Mouse (Mus musculus) spleen, postnatal 36 days (tissue): ENCODE data around the gene Ppara.
A peak's percentile ranks its signal among the peaks of the same experiment; 100 is the strongest.

Experiments
- DNase-seq, 2 experiments: peaks; one replicate each; pipeline ENCODE4 v3.0.0; 2022; ENCODE audit warnings: low spot score in 2 of 2, mixed read lengths in 1 of 2

Gene Ppara

GRCm38 (mm10) chr15:85705013-85705528, 29.7 kb upstream of the Ppara start:
- DNase-seq, result no peak

GRCm38 (mm10) chr15:85705566-85706332, 29.0 kb upstream of the Ppara start:
- DNase-seq, result no peak

GRCm38 (mm10) chr15:85706527-85706926, 28.3 kb upstream of the Ppara start:
- no peak for DNase-seq

- DNase-seq, result no peak
Observed at GRCm38 (mm10) chr15:85707017-85707416, 27.8 kb upstream of the Ppara start.

GRCm38 (mm10) chr15:85707458-85708030, 27.2 kb upstream of the Ppara start:
- DNase-seq, result no peak

- no peak for DNase-seq
Observed at GRCm38 (mm10) chr15:85708217-85708616, 26.6 kb upstream of the Ppara start.

- no peak for DNase-seq
Observed at GRCm38 (mm10) chr15:85708843-85709242, 25.9 kb upstream of the Ppara start.

GRCm38 (mm10) chr15:85709268-85709973, 25.4 kb upstream of the Ppara start:
- peak; percentile 60 to 71 for DNase-seq

- peak; percentile 45 to 61 for DNase-seq
Observed at GRCm38 (mm10) chr15:85710179-85710578, 24.6 kb upstream of the Ppara start.

- DNase-seq, result no peak
Observed at GRCm38 (mm10) chr15:85710641-85711580, 23.9 kb upstream of the Ppara start.

GRCm38 (mm10) chr15:85712565-85713168, 22.1 kb upstream of the Ppara start:
- DNase-seq, result no peak

- no peak for DNase-seq
Observed at GRCm38 (mm10) chr15:85713417-85713816, 21.4 kb upstream of the Ppara start.

- no peak for DNase-seq
Observed at GRCm38 (mm10) chr15:85715059-85715458, 19.7 kb upstream of the Ppara start.

- peak; percentile 61 to 70 for DNase-seq
Observed at GRCm38 (mm10) chr15:85716045-85716444, 18.7 kb upstream of the Ppara start.

GRCm38 (mm10) chr15:85716591-85716990, 18.2 kb upstream of the Ppara start:
- DNase-seq, result no peak

GRCm38 (mm10) chr15:85717008-85717407, 17.8 kb upstream of the Ppara start:
- DNase-seq, result no peak

GRCm38 (mm10) chr15:85717800-85718199, 17.0 kb upstream of the Ppara start:
- DNase-seq, result no peak

GRCm38 (mm10) chr15:85719017-85719416, 15.8 kb upstream of the Ppara start:
- no peak for DNase-seq

- DNase-seq, result no peak
Observed at GRCm38 (mm10) chr15:85720366-85720841, 14.4 kb upstream of the Ppara start.

- no peak for DNase-seq
Observed at GRCm38 (mm10) chr15:85724271-85725165, 10.3 kb upstream of the Ppara start.
